Mouse (Mus musculus) lung, adult 2 months (tissue): ENCODE results near the gene Olfr867.

Source experiments
- CTCF ChIP-seq: fragments of 200-500 bp; IDR thresholded peaks from 2 replicates; pipeline ENCODE4 v1.5.1; 2011; ENCODE audit warnings: mild to moderate bottlenecking, low read length, control low read depth; ENCODE audit not compliant: insufficient read depth
- POLR2A ChIP-seq: fragments of 200-500 bp; IDR thresholded peaks from 2 replicates; pipeline ENCODE4 v1.6.1; 2011; ENCODE audit warnings: low read depth, mild to moderate bottlenecking, control low read depth, low read length, borderline replicate concordance; ENCODE audit errors: extremely low read depth

- TF ChIP-seq CTCF (no peak), POLR2A (no peak)
Measured at GRCm38 (mm10) chr9:20070236-20070635, 12.9 kb upstream of the Olfr867 start.
